Comparison of ENCODE assay signal across 9 mouse cellular contexts in genomic region chr12:76293192-76293591, GRCm38 (mm10). TPM values are rescaled to one million over a fixed set of nuclear protein-coding genes. Genes with fewer than 3 reads are reported as not detected.
A peak's percentile ranks its signal among the peaks of the same experiment; 100 is the strongest.
DNase-seq lines count a peak whose midpoint lies in the region; ATAC-seq lines count a peak whose summit lies in the region.
"Had no signal": no experiment of that assay in that cellular context is flagged by ENCODE, and none has a peak within 500 bp of the region (broad histone marks: within the 10 kb centered on the region; RNA-seq: fewer than 3 reads in every experiment).

No protein-coding gene starts in this region.

- intact Hi-C loops in left cerebral cortex, postnatal 25 days (cut with DNase I) = loop anchor here (2.0 kb wide), 1 partner anchor 48 kb away; no protein-coding TSS in a partner anchor

- 0 out of 2 replicates have a peak, but pooled peaks have one; percentile 43 for ATAC-seq in neutrophil, adult 5-6 weeks (ENCODE audit: extremely low read depth, insufficient number of reproducible peaks, low FRiP score, poor library complexity, severe bottlenecking)

- peak; percentile 61 to 72 for DNase-seq in layer of hippocampus, postnatal 10 days (ENCODE audit: low spot score in 2 of 2)
- no peak for DNase-seq in layer of hippocampus, adult 9-10 months (ENCODE audit: low spot score)
- DNase-seq in MN1 (ENCODE audit: low spot score) = peak; percentile 62
- DNase-seq in brain, adult 2 months (ENCODE audit: low read depth, low spot score) = peak; percentile 81
- peak; percentile 54 for DNase-seq in forelimb bud, embryonic 11.5 days (ENCODE audit: low read depth, low spot score)
- peak; percentile 55 to 67 for DNase-seq in left cerebral cortex, postnatal 25 days (ENCODE audit: low spot score in 2 of 2)
- DNase-seq in urinary bladder, postnatal 36 days (ENCODE audit: low spot score in 2 of 2) = peak; percentile 36 to 46

RNA-seq across cellular contexts. Expression of gene Akap5, which starts 31.5 kb away (rescaled TPM):
- total RNA-seq in layer of hippocampus, postnatal 10 days (2021) = 10 to 100 TPM; 48.9 to 52.7 TPM
- 100 to 1,000 TPM in 1 of 2 experiments, 10 to 100 TPM in 1; 95.4 to 108 TPM for total RNA-seq in left cerebral cortex, postnatal 25 days (2021)
- total RNA-seq in neutrophil, adult 5-6 weeks (2017) = 0.98 and 1.0 TPM in 2 replicates

RNA-seq across cellular contexts. Expression of gene Mthfd1, which starts 38.1 kb away (rescaled TPM):
- total RNA-seq in layer of hippocampus, postnatal 10 days (2021) = 10 to 100 TPM; 40.6 to 44.0 TPM
- 10 to 100 TPM; 34.4 to 36.1 TPM for total RNA-seq in left cerebral cortex, postnatal 25 days (2021)
- total RNA-seq in neutrophil, adult 5-6 weeks (2017) = 18.7 and 20.3 TPM in 2 replicates

RNA-seq across cellular contexts. Expression of gene Tex21, which starts 46.6 kb away (rescaled TPM):
- total RNA-seq in layer of hippocampus, postnatal 10 days (2021) = not detected
- not detected for total RNA-seq in left cerebral cortex, postnatal 25 days (2021)
- total RNA-seq in neutrophil, adult 5-6 weeks (2017) = not detected in 2 replicates
- total RNA-seq: gastrocnemius, adult 8-10 months had no signal

Comparison
In these comparisons a context has a peak if more than half of its experiments do, and no peak if none do; other contexts are left out.
1. RNA of gene Akap5, which starts 31.5 kb away (total RNA-seq): 95.4 to 108 TPM in left cerebral cortex, postnatal 25 days and 48.9 to 52.7 TPM in layer of hippocampus, postnatal 10 days; 0.98 to 1.0 TPM in neutrophil, adult 5-6 weeks; every median in the first group is over 10 times any median in the second.